Mouse (Mus musculus) left cerebral cortex, postnatal 10 days (tissue): ENCODE results near the gene Ccdc167. TPM values are rescaled to one million over a fixed set of nuclear protein-coding genes. Genes with fewer than 3 reads are reported as not detected.

ENCODE experiments used
- DNase-seq, 2 experiments: peaks; one replicate each; pipeline ENCODE4 v3.0.0; 2021 to 2022; ENCODE audit warnings: low spot score in 2 of 2, mixed read lengths in 1 of 2; ENCODE audit errors: extremely low spot score in 1 of 2
- intact Hi-C: fragments of 180-260 bp; cut with DNase I; formaldehyde crosslinking; loops from one replicate; pipeline ENCODE4 v1.15.1; 2025
- total RNA-seq, 2 experiments: library from RNA; stranded (reverse); gene quantifications; 2 replicates each; pipeline ENCODE4 v1.2.3; 2021

Gene Ccdc167
- 10 to 100 TPM; 11.9 to 12.8 TPM for total RNA-seq

DNA sequence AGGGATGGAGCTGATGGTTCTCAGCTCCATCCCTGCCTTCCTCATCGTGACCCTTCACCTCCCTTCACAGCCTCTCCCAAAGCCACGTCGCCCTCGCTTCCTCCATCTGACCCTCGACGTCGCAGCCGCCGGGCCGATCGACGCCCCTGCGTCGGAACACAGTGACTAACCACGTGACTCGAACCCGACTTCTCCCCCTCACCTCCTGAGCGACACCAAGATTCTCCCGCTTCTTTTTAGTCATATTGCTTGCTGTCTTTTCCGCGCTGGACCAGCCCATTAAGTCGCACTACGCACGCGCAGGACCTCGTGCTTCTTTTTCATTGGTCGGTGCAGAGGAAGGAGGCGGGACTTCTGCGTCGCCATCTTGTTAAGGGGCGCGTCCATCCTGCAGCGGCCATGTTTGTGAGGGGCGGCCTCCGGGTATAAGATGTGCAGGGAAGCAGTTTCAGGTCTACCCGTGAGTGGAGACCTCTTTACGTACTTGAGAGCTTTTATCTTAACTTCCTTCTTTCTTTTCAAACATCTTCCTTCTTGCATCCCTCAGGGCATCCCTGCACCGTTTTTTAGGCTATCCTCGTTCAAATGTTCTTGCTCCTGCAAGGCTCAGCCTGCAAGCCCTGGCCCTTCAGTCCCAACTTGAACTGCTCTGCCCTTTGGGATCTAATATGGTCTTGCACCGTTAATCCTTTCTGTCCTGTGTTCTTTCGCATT, at the start of gene Ccdc167:
Ccdc167 (minus strand) TSS at position 313 of the 714 bp plus-strand sequence.
- intact Hi-C loops: loop anchor here (5.0 kb wide), 1 partner anchor 160 kb away; no protein-coding TSS in a partner anchor
- peak; percentile 95 to 98 for DNase-seq

- intact Hi-C loops: no loop called here
- DNase-seq: no peak
Observed at GRCm38 (mm10) chr17:29765380-29765779, 48.5 kb upstream of the Ccdc167 start.

DNA sequence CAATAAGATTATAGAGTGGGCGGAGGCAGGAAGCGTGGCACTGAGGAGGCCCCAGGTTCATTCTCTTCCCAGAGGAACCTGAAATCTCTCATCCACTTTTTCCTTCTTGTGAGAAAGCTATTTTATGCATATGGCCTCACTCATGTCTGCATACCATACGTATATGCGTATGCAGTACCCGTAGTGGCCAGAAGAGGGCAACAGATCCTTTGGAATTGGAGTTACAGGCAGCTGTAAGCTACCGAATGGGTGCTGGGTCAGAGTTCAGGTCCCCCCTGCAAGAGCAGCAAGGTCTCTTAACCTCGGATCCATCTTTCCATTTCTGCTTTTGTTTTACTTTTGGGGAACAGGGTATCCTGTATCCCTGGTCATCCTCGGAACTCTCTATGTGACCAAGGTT, 45.7 kb upstream of the Ccdc167 start:
- DNase-seq: peak in 1 of 2 experiments; percentile 54
- intact Hi-C loops: no loop called here

DNA sequence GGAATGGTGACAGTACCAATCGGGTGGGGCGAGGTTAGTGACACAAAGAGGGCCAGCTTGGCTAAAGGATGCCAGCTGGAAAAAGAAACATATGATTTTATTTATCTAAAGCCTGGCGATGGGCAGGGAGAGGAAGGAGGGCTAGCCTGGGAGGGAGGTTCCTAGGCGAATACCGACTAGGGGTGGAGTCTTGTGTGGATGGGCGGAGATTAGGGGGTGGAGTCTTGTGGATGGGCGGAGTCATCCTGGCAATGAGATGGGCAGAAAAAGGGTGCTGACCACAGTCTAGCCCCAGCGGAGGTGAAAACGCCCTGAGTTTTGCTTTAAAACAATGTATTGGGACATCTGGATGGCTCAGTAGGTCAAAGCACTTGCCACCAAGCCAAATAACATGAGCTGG, 45.1 kb upstream of the Ccdc167 start:
- no peak for DNase-seq
- intact Hi-C loops: no loop called here

GRCm38 (mm10) chr17:29760404-29761375, 43.8 kb upstream of the Ccdc167 start:
- no peak for DNase-seq
- intact Hi-C loops: no loop called here

DNA sequence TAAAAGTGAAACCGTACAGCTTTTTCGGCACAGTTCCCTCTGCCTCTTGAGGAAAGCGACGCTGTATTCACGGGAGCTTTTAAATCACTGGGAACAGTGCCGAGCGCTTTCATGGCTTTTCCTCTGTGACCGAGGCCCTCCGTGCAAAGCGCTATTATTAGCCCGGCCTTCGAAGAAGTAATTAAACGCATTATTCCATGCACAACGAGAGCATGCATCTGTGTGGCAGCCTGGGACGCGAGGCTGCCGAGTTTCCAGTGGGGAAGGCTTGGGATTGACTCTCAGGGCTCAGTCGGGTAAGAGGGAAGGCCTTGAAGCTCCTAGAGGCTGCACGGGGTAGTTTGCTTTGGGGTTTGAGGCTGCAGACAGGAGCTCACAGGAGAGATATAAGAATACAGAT, 43.1 kb upstream of the Ccdc167 start:
- DNase-seq: peak in 1 of 2 experiments; percentile 52
- intact Hi-C loops: no loop called here

DNA sequence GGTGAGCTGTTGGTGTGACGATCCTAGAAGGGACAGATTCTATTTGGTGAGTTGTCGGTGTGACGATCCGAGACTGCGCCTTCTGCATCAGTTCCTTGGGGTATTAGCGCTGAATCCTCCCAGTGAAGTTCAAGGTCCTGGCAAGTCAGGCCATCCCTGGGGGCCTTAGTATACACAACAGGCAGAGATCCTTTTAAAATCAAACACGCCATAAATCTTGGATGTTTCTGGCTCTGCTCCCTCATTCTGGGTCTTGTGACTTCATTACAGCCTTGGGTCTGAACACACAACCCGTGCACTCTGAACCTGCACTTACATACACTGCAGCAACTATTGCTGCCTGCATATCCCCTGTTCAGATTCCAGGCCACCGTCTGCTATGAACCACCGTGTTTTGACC, 39.5 kb upstream of the Ccdc167 start:
- intact Hi-C loops: no loop called here
- no peak for DNase-seq

DNA sequence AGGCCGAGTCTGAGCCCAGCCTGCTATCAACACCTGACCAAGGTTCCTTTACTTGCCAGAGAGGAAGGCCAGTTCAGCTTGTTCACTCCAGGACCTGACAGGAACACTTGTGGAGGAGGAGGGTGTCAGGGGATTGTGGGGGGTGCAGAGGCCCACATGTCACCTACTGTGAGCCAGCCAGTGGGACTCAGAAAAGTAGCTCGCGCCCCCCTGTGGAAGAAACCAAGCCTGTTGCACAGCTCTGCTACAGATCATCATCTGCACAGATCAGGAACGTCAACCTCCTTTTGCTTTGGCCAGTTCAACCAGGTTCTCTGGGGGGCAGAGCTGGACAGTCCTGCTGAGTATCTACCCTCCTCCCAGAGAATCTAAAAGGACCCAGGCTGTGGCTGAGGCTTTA, 37.7 kb upstream of the Ccdc167 start:
- DNase-seq: no peak
- intact Hi-C loops: no loop called here

GRCm38 (mm10) chr17:29747466-29747865, 30.6 kb upstream of the Ccdc167 start:
- intact Hi-C loops: no loop called here
- no peak for DNase-seq

- DNase-seq: peak; percentile 35 to 85
- intact Hi-C loops: no loop called here
Observed at GRCm38 (mm10) chr17:29737849-29738804, 21.3 kb upstream of the Ccdc167 start.

- no peak for DNase-seq
- intact Hi-C loops: no loop called here
Observed at GRCm38 (mm10) chr17:29736448-29737014, 19.7 kb upstream of the Ccdc167 start.

GRCm38 (mm10) chr17:29732522-29732921, 15.7 kb upstream of the Ccdc167 start:
- intact Hi-C loops: no loop called here
- no peak for DNase-seq

DNA sequence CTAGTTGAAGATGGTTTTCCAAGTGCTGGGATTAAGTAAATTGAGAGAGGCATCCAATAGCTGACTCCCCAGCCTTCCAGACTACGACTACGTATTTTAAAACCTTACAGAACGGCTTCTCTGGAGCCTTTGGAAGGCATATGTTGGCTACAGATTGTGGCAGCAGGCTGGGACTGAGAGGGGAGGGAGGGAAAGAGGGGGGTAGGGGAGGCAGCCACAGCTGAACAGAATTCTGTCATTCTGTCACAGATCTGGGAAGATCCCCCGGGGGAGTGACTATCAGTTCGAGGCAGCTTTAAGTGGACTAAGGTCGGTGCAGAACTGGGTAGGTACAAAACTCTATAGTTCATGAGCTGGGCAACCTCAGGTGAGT, 15.1 kb upstream of the Ccdc167 start:
- DNase-seq: no peak

GRCm38 (mm10) chr17:29731266-29731952, 14.6 kb upstream of the Ccdc167 start:
- no peak for DNase-seq
- intact Hi-C loops: no loop called here

More for the DNA sequence above, 15.1 kb upstream of the Ccdc167 start:
- intact Hi-C loops: no loop called here

- intact Hi-C loops: no loop called here
- no peak for DNase-seq
Observed at GRCm38 (mm10) chr17:29730510-29731265, 13.8 kb upstream of the Ccdc167 start.

GRCm38 (mm10) chr17:29728082-29728481, 11.2 kb upstream of the Ccdc167 start:
- intact Hi-C loops: no loop called here
- DNase-seq: no peak

DNA sequence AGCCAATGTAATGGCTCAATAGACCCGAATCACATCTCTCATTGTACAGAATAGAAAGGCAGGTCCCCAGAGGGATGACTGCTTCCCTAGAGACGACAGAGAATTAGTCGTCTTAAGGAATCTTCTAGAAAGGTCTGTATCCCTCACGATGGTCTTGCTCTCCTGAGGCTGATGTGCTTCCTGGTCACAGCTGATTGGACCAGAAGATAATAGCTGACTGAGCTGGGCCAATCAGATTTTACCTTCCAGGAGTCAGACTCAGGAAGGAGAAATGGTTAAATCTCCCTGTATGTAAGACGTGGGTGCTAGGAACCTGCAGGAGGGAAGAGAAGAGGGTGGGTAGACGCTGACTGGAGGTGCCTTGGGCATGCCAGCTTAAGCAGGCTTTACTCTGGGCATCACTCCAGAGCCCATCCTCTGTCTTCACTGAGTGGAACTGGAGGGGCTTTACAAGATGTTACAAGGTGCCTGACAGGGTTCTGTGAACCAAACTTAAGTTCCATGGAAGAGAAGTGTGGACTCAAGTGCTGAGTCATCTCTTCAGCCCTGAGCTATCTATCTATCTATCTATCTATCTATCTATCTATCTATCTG, 8.3 kb upstream of the Ccdc167 start:
- no peak for DNase-seq
- intact Hi-C loops: no loop called here
